Mouse (Mus musculus): ENCODE measurements around the gene Atxn7l3. TPM values are rescaled to one million over a fixed set of nuclear protein-coding genes. Genes with fewer than 3 reads are reported as not detected.
A peak's percentile ranks its signal among the peaks of the same experiment; 100 is the strongest.

Gene Atxn7l3
- polyA plus RNA-seq, 1 experiment from 2014 or later: 14.7 TPM

DNA sequence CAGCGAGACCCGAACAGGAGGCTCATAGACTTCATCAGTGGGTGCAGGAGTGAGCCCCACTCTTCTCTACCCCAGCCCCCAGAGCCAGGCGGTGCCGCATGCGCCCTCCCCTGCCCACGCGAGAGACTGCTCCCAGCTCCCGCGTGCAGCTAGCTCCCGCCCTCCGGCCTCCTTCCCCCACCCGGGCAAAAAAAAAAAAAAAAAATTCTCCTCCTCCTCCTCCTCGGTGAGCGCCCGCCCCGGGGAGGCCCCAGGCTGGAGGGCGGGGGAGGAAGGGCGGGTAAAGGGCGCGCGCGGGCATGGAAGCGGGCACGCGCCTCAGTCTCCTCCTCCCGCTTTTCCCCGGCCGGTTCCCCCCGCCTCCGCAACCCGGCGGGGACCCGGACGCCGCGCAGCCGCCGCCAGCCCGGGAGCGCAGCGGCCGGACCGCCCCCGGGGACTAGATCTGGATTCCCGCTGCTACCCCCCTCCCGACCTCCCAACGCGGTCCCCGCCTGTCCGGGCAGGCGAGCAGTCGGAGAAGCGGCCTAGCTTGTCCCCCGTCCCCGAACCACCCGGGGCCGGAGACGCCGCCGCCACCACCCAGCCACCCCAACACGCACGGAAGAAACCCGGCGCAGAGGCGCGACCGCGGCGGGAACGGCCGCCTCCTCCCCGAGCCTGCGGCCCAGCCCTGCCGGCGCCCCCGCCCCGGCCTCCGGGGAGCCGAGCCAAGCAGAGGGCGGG is 20.3 kb upstream of the Atxn7l3 start:
- Histone ChIP-seq H3K4me2 (peak overlapping the region; percentile 99), H3K4me1 (replicated peaks; ENCODE audit: control insufficient read depth, insufficient read depth, low read length) (peaks cover 17% of the 10 kb centered on the region), H3K27ac (ENCODE audit: low read depth, low read length) (peak overlapping the region; percentile 93), H3K9me3 (ENCODE audit: control insufficient read depth, low read length) (no peaks in the 10 kb centered on the region), H3K27me3 (replicated peaks; ENCODE audit: control insufficient read depth, insufficient read depth, low read length) (no peaks in the 10 kb centered on the region), H3K4me3 (ENCODE audit: low read depth, low read length) (peak overlapping the region; percentile 73), H3K36me3 (ENCODE audit: control insufficient read depth, insufficient read depth, low read length) (peaks cover 17% of the 10 kb centered on the region), H3K9ac (ENCODE audit: low read depth, low read length) (peak overlapping the region; percentile 99)
- DNase-seq (ENCODE audit: low spot score) (peak; percentile 95), ATAC-seq (replicated peaks; ENCODE audit: low FRiP score) (peak; percentile 68)
- under 1% methylated on average over 67 of the region's 80 CpGs for WGBS

DNA sequence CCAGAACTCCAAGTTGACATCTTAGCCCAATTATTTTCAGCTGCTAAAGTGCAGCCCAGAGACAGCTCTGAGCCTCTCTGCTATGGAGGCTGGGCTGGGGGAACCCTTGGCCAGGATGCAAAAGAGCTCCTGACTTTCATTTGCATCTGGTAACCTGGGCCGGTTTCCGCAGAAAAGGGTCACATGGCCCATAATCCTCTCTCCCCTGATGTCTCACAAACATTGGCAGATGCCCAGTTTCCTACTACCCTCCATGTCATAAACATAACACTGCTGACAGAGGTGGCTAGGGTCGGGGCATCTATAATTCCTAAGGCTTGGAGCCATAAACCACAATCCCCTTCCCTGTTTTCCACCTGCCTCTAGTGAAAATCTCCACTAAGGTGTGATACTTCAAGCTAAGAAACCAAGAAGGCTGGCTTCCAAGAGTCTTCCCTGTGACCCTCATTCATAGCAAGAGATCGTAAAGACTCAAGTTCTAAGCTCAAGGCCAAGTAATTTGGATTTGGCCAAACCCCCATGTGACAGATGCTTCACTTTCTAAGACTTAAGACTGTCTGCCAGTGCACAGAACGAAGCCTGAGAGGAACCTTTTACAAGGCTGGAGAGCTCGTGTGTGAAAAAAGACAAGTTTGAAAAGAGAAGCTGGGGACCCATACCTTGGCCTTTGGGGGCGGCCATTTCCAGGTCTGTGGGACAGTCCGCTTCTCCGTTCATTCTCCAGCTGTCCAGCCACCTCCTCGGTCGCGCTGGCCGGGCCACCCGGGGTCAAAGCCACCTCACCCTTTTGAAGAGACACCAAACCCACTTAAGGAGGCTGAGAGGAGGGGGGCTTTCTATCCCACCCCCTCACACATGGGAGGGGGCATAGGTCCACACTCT is 19.5 kb upstream of the Atxn7l3 start:
- 16% methylated on average over 14 of the region's 14 CpGs for WGBS
- Histone ChIP-seq H3K36me3 (ENCODE audit: control insufficient read depth, insufficient read depth, low read length) (peaks cover 20% of the 10 kb centered on the region), H3K9me3 (ENCODE audit: control insufficient read depth, low read length) (no peaks in the 10 kb centered on the region)

DNA sequence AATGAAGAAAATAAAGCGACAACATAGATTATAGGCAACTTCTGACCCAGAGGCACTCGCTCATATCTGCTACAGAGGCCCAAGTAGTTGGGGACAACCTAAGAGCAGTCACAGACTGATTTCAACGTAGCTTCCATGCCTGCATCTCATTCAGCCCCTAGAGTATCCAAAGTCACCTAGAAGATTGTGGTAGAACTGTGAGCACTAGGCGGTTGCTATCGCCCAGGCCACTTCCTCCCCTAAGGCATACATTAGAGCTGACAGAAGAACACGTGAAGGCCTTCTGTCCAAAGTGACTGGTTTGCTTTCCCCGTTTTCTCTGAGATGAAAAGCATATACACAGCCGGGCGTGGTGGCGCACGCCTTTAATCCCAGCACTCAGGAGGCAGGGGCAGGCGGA is 17.9 kb upstream of the Atxn7l3 start:
- no peak for ATAC-seq (replicated peaks; ENCODE audit: low FRiP score)
- no peak overlapping the region for H3K27ac ChIP-seq (ENCODE audit: low read depth, low read length)
- peaks cover 33% of the 10 kb centered on the region for H3K4me1 ChIP-seq (replicated peaks; ENCODE audit: control insufficient read depth, insufficient read depth, low read length)

More for the DNA sequence above, 19.5 kb upstream of the Atxn7l3 start:
- DNase-seq (ENCODE audit: low spot score): peak; percentile 63
- Histone ChIP-seq H3K4me2 (peak overlapping the region; percentile 99), H3K4me3 (ENCODE audit: low read depth, low read length) (peak overlapping the region; percentile 73), H3K27ac (ENCODE audit: low read depth, low read length) (peak overlapping the region; percentile 93), H3K9ac (ENCODE audit: low read depth, low read length) (peak overlapping the region; percentile 90), H3K27me3 (replicated peaks; ENCODE audit: control insufficient read depth, insufficient read depth, low read length) (no peaks in the 10 kb centered on the region), H3K4me1 (replicated peaks; ENCODE audit: control insufficient read depth, insufficient read depth, low read length) (peaks cover 23% of the 10 kb centered on the region)
- no peak for ATAC-seq (replicated peaks; ENCODE audit: low FRiP score)

DNA sequence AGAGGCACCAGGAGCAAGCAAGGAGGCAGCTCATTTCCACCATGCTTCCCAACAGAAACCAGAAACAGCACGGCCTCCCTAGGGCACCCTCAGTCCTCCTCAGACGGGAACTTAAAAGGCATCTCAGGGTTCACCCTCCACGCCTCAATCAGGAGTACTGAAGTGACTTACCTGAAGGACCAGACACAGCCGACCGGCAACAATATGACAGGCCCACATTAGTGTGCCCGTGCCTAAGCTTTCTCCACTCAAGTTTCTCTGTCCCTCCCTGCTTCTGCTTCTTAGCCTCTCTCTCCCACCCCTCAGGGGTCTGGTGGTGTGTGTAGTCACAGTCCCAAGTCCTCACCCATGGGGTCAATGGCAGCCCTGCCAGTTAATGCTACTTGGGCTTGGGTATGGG is 16.2 kb upstream of the Atxn7l3 start:
- 79% methylated on average over 6 of the region's 6 CpGs for WGBS
- H3K4me3 ChIP-seq (ENCODE audit: low read depth, low read length): no peak overlapping the region
- no peak overlapping the region for H3K9ac ChIP-seq (ENCODE audit: low read depth, low read length)
- DNase-seq (ENCODE audit: low spot score) (no peak), ATAC-seq (replicated peaks; ENCODE audit: low FRiP score) (no peak)
- H3K36me3 ChIP-seq (ENCODE audit: control insufficient read depth, insufficient read depth, low read length): peaks cover 32% of the 10 kb centered on the region
- no peaks in the 10 kb centered on the region for H3K9me3 ChIP-seq (ENCODE audit: control insufficient read depth, low read length)
- no peaks in the 10 kb centered on the region for H3K27me3 ChIP-seq (replicated peaks; ENCODE audit: control insufficient read depth, insufficient read depth, low read length)
- H3K4me2 ChIP-seq: no peak overlapping the region
- peak overlapping the region; percentile 6; the same call in 1 of the 2 replicates for H3K27ac ChIP-seq (ENCODE audit: low read depth, low read length)
- peaks cover 45% of the 10 kb centered on the region for H3K4me1 ChIP-seq (replicated peaks; ENCODE audit: control insufficient read depth, insufficient read depth, low read length)

More for the DNA sequence above, 17.9 kb upstream of the Atxn7l3 start:
- no peak overlapping the region for H3K9ac ChIP-seq (ENCODE audit: low read depth, low read length)
- 0 out of 2 replicates have a peak overlapping the region, but pooled peaks have one; percentile 10 for H3K4me2 ChIP-seq
- no peak overlapping the region for H3K4me3 ChIP-seq (ENCODE audit: low read depth, low read length)
- H3K9me3 ChIP-seq (ENCODE audit: control insufficient read depth, low read length): no peaks in the 10 kb centered on the region
- no peak for DNase-seq (ENCODE audit: low spot score)
- H3K27me3 ChIP-seq (replicated peaks; ENCODE audit: control insufficient read depth, insufficient read depth, low read length): no peaks in the 10 kb centered on the region
- peaks cover 24% of the 10 kb centered on the region for H3K36me3 ChIP-seq (ENCODE audit: control insufficient read depth, insufficient read depth, low read length)
- WGBS: 80% methylated on average over 12 of the region's 12 CpGs

DNA sequence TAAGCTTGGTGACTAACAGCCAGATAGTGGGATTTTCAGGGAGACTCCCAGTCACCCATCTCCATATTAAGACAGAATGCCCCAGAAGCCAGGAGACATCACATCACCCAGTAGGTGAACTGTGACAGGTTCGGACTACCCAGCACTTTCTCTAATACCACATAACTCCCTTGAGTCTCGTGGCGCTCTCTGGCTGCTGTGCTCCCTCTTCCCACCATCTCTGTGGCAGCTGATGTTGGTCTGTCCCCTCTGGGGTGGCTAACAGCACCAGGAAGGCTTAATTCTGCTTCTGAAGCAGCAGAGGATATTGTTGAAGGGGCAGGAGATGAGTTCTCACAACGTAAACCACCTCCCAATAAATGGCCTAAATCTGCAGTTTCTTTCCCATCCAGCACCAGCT is 15.5 kb upstream of the Atxn7l3 start:
- Histone ChIP-seq H3K27me3 (replicated peaks; ENCODE audit: control insufficient read depth, insufficient read depth, low read length) (no peaks in the 10 kb centered on the region), H3K27ac (ENCODE audit: low read depth, low read length) (no peak overlapping the region), H3K4me3 (ENCODE audit: low read depth, low read length) (no peak overlapping the region), H3K9me3 (ENCODE audit: control insufficient read depth, low read length) (no peaks in the 10 kb centered on the region), H3K4me1 (replicated peaks; ENCODE audit: control insufficient read depth, insufficient read depth, low read length) (peaks cover 45% of the 10 kb centered on the region), H3K4me2 (no peak overlapping the region), H3K36me3 (ENCODE audit: control insufficient read depth, insufficient read depth, low read length) (peaks cover 37% of the 10 kb centered on the region), H3K9ac (ENCODE audit: low read depth, low read length) (no peak overlapping the region)
- DNase-seq (ENCODE audit: low spot score): no peak
- WGBS: 87% methylated on average over 4 of the region's 4 CpGs
- ATAC-seq (replicated peaks; ENCODE audit: low FRiP score): no peak

DNA sequence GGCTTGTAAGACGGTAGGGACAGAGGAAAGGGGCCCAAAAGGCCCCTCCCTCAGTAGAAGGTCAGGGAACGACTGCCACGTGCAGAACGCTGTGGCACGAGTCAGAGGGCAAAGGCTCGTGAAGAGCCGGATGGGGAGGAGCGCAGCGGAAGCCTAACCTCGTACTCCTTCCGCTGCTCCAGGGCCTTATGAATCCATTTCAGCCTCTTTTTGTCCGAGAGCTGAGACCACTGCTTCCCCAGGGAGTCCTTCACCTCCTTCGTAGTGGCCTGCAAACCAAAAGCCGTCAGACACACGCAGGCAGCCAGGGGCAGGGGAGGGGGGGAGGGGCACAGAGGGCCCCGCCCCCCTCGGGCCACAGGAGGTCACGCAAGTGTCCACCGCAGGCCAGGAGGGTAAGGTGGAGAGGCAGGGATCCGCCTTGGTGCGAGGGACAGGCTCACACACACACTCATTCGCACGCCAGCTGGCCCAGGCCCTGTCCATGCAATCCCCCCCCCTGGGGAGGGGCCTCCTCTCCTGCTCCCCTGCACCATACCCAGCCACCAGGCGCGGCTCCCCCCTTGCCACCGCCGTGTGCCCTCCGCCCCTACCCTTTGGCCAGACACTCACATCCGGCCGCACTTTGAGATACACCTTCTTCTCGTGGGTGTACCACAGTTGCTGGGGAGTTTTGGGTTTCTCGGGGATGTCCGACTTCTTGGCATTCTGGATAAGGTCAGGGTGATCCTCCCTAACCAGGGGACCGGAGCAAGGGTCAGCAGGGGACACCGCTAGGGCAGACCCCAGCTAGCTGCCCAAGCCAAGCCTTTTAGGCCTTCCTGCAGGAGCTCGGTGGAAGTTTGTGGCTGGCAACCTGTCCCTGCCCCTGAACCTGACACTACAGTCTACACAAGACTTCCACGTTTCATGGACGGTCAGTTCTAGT is 14.6 kb upstream of the Atxn7l3 start:
- Histone ChIP-seq H3K27ac (ENCODE audit: low read depth, low read length) (peak overlapping the region; percentile 54), H3K4me2 (peak overlapping the region; percentile 86), H3K36me3 (ENCODE audit: control insufficient read depth, insufficient read depth, low read length) (peaks cover 46% of the 10 kb centered on the region), H3K9me3 (ENCODE audit: control insufficient read depth, low read length) (no peaks in the 10 kb centered on the region), H3K9ac (ENCODE audit: low read depth, low read length) (peak overlapping the region; percentile 76), H3K4me3 (ENCODE audit: low read depth, low read length) (peak overlapping the region; percentile 57), H3K27me3 (replicated peaks; ENCODE audit: control insufficient read depth, insufficient read depth, low read length) (no peaks in the 10 kb centered on the region), H3K4me1 (replicated peaks; ENCODE audit: control insufficient read depth, insufficient read depth, low read length) (peaks cover 43% of the 10 kb centered on the region)
- 41% methylated on average over 38 of the region's 38 CpGs for WGBS
- ATAC-seq (replicated peaks; ENCODE audit: low FRiP score): peak; percentile 7; the same call in 1 of the 2 replicates
- DNase-seq (ENCODE audit: low spot score): no peak

DNA sequence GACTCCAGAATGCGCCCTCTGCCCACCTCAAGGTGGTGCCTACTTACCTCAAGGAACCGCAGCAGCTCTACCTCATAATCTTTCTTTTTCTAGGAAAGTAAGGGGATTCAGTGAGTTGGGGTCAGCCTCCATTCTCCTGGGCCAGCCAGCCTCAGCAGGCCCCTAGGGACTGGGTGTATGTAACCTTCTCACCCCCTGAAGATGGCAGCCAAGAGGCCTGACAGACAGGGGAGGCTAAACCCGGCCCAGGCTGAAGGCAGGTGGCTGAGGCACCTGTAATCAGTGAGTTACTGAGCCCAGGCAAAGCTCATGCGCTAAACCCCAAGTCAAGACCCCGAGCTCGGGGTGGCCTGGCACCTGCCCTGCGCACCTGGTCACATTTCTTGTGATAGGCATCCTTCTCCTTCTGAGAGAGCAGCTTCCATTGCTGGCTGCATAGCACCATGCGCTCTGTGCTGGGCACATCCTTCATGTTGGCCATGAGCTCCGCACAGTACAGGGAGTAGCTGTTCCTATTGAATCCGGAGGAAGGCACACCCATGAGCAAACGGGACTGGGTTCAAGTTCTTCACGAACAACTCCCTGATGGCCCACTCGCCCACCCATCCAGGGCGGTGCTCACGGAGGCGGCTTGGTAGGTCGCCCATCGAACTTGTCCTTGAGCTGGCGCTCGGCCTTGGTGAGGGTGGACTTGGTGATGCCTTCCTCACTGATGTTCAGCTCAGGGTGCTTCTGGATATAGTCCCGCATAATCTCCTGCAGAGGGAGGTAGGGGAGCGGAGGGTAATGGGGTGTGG is 13.6 kb upstream of the Atxn7l3 start:
- ATAC-seq (replicated peaks; ENCODE audit: low FRiP score) (no peak; the same call in 1 of the 2 replicates), DNase-seq (ENCODE audit: low spot score) (no peak)
- peak overlapping the region; percentile 87 for H3K27ac ChIP-seq (ENCODE audit: low read depth, low read length)
- 76% methylated on average over 22 of the region's 22 CpGs for WGBS
- peak overlapping the region; percentile 76 for H3K9ac ChIP-seq (ENCODE audit: low read depth, low read length)
- no peaks in the 10 kb centered on the region for H3K9me3 ChIP-seq (ENCODE audit: control insufficient read depth, low read length)
- peaks cover 50% of the 10 kb centered on the region for H3K36me3 ChIP-seq (ENCODE audit: control insufficient read depth, insufficient read depth, low read length)
- peak overlapping the region; percentile 86 for H3K4me2 ChIP-seq
- peaks cover 36% of the 10 kb centered on the region for H3K4me1 ChIP-seq (replicated peaks; ENCODE audit: control insufficient read depth, insufficient read depth, low read length)
- H3K4me3 ChIP-seq (ENCODE audit: low read depth, low read length): peak overlapping the region; percentile 57
- no peaks in the 10 kb centered on the region for H3K27me3 ChIP-seq (replicated peaks; ENCODE audit: control insufficient read depth, insufficient read depth, low read length)

All from liver, embryonic 11.5 days (tissue).